Mouse (Mus musculus) bone marrow, adult 2 months (tissue): ENCODE data around the gene Cenpc1.

Experiments
- CTCF ChIP-seq: fragments of 200-500 bp; IDR thresholded peaks from 2 replicates; pipeline ENCODE4 v1.5.1; 2011; ENCODE audit warnings: low read length, control low read depth; ENCODE audit not compliant: control insufficient read depth, insufficient read depth
- POLR2A ChIP-seq: fragments of 200-500 bp; IDR thresholded peaks from 2 replicates; pipeline ENCODE4 v1.6.1; 2011; ENCODE audit warnings: low read depth, mild to moderate bottlenecking, control low read depth, low read length, borderline replicate concordance; ENCODE audit not compliant: control insufficient read depth

DNA sequence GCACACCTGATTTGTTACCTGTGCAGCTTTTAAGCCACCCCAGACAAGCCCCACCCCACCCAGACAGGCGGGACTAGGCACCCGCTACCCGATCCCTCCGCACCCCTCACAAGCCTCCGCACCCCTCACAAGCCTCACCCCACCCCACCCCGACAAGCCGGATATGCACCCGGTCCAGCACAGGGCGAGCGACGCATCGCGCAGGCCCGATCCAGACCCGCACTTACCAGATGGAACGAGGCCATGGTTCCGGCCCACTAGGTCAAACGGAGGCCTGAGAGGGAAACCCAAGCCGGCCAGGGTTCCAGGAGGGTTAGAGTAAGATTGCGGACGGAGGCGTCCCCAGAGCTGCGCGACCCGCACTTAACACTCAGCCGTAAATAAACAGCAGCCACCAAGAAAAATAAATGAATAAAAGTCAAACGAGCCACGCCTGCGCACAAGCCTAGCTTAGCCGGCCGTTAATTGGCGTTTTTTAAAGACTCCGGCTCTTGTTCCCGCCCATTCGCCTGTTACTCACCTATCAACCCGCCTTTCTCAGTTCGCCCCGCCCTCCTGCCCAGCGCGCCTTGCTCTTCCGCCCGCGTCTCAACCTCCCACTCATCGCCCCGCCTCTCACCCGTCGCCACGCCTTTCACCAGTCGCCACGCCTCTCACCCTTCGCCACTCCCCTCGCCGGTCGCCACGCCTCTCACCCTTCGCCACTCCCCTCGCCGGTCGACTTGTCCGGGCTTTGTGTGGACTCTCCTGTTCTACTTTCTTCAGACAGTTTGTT, at the start of gene Cenpc1:
- TF ChIP-seq CTCF (no peak), POLR2A (peak; percentile 44; the same call in 1 of the 2 replicates)
